ENCODE assay signal across 13 mouse cellular contexts in the genomic region with DNA sequence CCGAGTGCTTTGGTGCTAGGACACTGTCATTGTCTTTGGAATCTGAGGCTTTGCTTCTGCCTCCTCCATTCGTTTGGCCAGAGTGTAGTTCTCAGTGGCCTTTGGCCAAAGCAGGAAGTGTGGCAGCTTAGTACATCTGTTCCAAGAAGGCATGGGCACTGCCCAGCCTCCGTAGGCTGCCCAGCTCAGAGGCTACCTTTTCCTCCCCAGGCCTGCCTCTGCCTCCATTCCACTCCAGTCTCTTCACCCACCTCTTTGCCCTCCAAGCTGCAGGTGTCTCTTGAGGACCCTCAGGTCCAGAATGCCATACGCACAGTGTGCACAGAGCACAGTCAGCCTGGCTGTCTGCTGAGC. TPM values are rescaled to one million over a fixed set of nuclear protein-coding genes. Genes with fewer than 3 reads are reported as not detected.
DNase-seq lines count a peak whose midpoint lies in the region; ATAC-seq and TF ChIP-seq lines count a peak whose summit lies in the region.
"Had no signal": no experiment of that assay in that cellular context is flagged by ENCODE, and none has a peak within 500 bp of the region (broad histone marks: within the 10 kb centered on the region; RNA-seq: fewer than 3 reads in every experiment).

No protein-coding gene starts in this region.

- peaks cover 66% of the 10 kb centered on the region for H3K4me1 ChIP-seq in heart, postnatal 0 days (ENCODE audit: control insufficient read depth, insufficient read depth)
- H3K4me1 ChIP-seq in midbrain, embryonic 10.5 days, result peaks cover 56% of the 10 kb centered on the region
- peaks cover 4% of the 10 kb centered on the region; the same call in 1 of the 2 replicates for H3K4me1 ChIP-seq in midbrain, embryonic 16.5 days (ENCODE audit: control insufficient read depth, insufficient read depth, low read length)
- H3K4me1 ChIP-seq in small intestine, adult 2 months (ENCODE audit: control insufficient read depth, insufficient read depth, insufficient read length, low read length), result peaks cover 4% of the 10 kb centered on the region

- H3K4me2 ChIP-seq in heart, postnatal 0 days (ENCODE audit: low read depth, low read length), result no peak overlapping the region
- H3K4me2 ChIP-seq in midbrain, embryonic 16.5 days (ENCODE audit: low read length), result no peak overlapping the region
- H3K4me2 ChIP-seq: limb, embryonic 13.5 days had no signal

- 51% methylated on average over 4 of the region's 4 CpGs for WGBS in heart, postnatal 0 days
- WGBS in midbrain, embryonic 10.5 days, result 53% methylated on average over 4 of the region's 4 CpGs
- 47% methylated on average over 4 of the region's 4 CpGs for WGBS in midbrain, embryonic 16.5 days
- 55% methylated on average over 4 of the region's 4 CpGs for WGBS in small intestine, adult 2 months

- H3K9me3 ChIP-seq in heart, postnatal 0 days (replicated peaks; ENCODE audit: control insufficient read depth, low read length), result no peaks in the 10 kb centered on the region
- H3K9me3 ChIP-seq in midbrain, embryonic 10.5 days (replicated peaks), result no peaks in the 10 kb centered on the region
- no peaks in the 10 kb centered on the region for H3K9me3 ChIP-seq in midbrain, embryonic 16.5 days (replicated peaks; ENCODE audit: control insufficient read depth, low read length, poor library complexity, severe bottlenecking)
- H3K9me3 ChIP-seq: limb, embryonic 13.5 days had no signal

- H3K9ac ChIP-seq in heart, postnatal 0 days (replicated peaks; ENCODE audit: low read depth, low read length), result no peak overlapping the region
- no peak overlapping the region for H3K9ac ChIP-seq in midbrain, embryonic 16.5 days (ENCODE audit: low read depth, low read length)
- H3K9ac ChIP-seq: limb, embryonic 13.5 days had no signal

- H3K27ac ChIP-seq in heart, postnatal 0 days (ENCODE audit: low read depth), result peak overlapping the region; percentile 90
- peak overlapping the region; percentile 50 for H3K27ac ChIP-seq in midbrain, embryonic 10.5 days (replicated peaks)
- no peak overlapping the region for H3K27ac ChIP-seq in midbrain, embryonic 16.5 days (ENCODE audit: low read length)
- peak overlapping the region; percentile 62 for H3K27ac ChIP-seq in small intestine, adult 2 months (ENCODE audit: insufficient read depth, low read depth, low read length)
- H3K27ac ChIP-seq: limb, embryonic 13.5 days had no signal

- peaks cover 6% of the 10 kb centered on the region; the same call in 1 of the 2 replicates for H3K36me3 ChIP-seq in heart, postnatal 0 days (replicated peaks; ENCODE audit: control insufficient read depth, insufficient read depth, low read length)
- H3K36me3 ChIP-seq in midbrain, embryonic 10.5 days, result peaks cover 33% of the 10 kb centered on the region
- H3K36me3 ChIP-seq in midbrain, embryonic 16.5 days (ENCODE audit: control insufficient read depth, insufficient read depth, low read length), result peaks cover 7% of the 10 kb centered on the region; the same call in 1 of the 2 replicates
- H3K36me3 ChIP-seq in small intestine, adult 2 months (ENCODE audit: control insufficient read depth, insufficient read depth, low read length), result peaks cover 4% of the 10 kb centered on the region; the same call in 1 of the 2 replicates
- H3K36me3 ChIP-seq: limb, embryonic 13.5 days had no signal

- no peak for TF ChIP-seq EP300 in heart, postnatal 0 days (IDR thresholded peaks at IDR 0.05; ENCODE audit: low read depth)

- no peak for TF ChIP-seq POLR2A in small intestine, adult 2 months (IDR thresholded peaks at IDR 0.05; ENCODE audit: low read depth, low read length)

- no peak overlapping the region for H3K4me3 ChIP-seq in heart, postnatal 0 days (ENCODE audit: low read depth, low read length)
- no peak overlapping the region; the same call in 1 of the 2 replicates for H3K4me3 ChIP-seq in midbrain, embryonic 10.5 days
- no peak overlapping the region for H3K4me3 ChIP-seq in midbrain, embryonic 16.5 days (ENCODE audit: low read depth, low read length)
- no peak overlapping the region for H3K4me3 ChIP-seq in small intestine, adult 2 months (ENCODE audit: low read depth, low read length)
- H3K4me3 ChIP-seq: limb, embryonic 13.5 days had no signal

- H3K27me3 ChIP-seq in heart, postnatal 0 days (ENCODE audit: control insufficient read depth, insufficient read depth, low read length), result no peaks in the 10 kb centered on the region
- no peaks in the 10 kb centered on the region; the same call in 1 of the 2 replicates for H3K27me3 ChIP-seq in midbrain, embryonic 10.5 days (ENCODE audit: low read depth, poor library complexity, severe bottlenecking)
- no peaks in the 10 kb centered on the region for H3K27me3 ChIP-seq in midbrain, embryonic 16.5 days (ENCODE audit: control insufficient read depth, insufficient read depth, low read depth, low read length)
- H3K27me3 ChIP-seq in small intestine, adult 2 months (ENCODE audit: control insufficient read depth, insufficient read depth, low read length), result no peaks in the 10 kb centered on the region
- H3K27me3 ChIP-seq: limb, embryonic 13.5 days; Patski had no signal

- no peak for TF ChIP-seq CTCF in heart, postnatal 0 days (IDR thresholded peaks at IDR 0.05; ENCODE audit: low read depth)
- no peak for TF ChIP-seq CTCF in small intestine, adult 2 months (IDR thresholded peaks at IDR 0.05; ENCODE audit: extremely low read depth, insufficient read length, insufficient replicate concordance, low read depth, low read length)

- no peak for ATAC-seq in heart, postnatal 0 days (ENCODE audit: insufficient read depth, low read depth)
- ATAC-seq in midbrain, embryonic 16.5 days, result no peak
- ATAC-seq: Patski had no signal

- peak; percentile 71 for DNase-seq in cerebellum, adult 11-12 months
- DNase-seq in cerebellum, postnatal 36 days, result no peak
- no peak for DNase-seq in heart, postnatal 0 days (ENCODE audit: low spot score)
- no peak for DNase-seq in heart, postnatal 4 days
- DNase-seq in midbrain, embryonic 10.5 days (ENCODE audit: low spot score), result no peak
- no peak for DNase-seq in yolk sac, embryonic 10.5 days (ENCODE audit: low spot score)
- DNase-seq: gastrocnemius, postnatal 36 days; midbrain, embryonic 14.5 days had no signal

RNA-seq across cellular contexts. Expression of gene Gpr153, which starts 9.9 kb away (rescaled TPM):
- 50.8 and 56.4 TPM in 2 replicates for total RNA-seq in heart, postnatal 0 days (2014; rRNA removed; ENCODE audit: low replicate concordance)
- 5.0 TPM in 2 replicates for polyA plus RNA-seq in heart, postnatal 0 days (2015; fragmentation: Nextera tagmentation; extraction: Ambion mirVana)
- total RNA-seq in heart, postnatal 4 days (2021), result 10 to 100 TPM; 30.1 to 30.6 TPM
- polyA plus RNA-seq in midbrain, embryonic 10.5 days (2016; fragmentation: Nextera tagmentation; extraction: Ambion mirVana), result 7.0 and 7.7 TPM in 2 replicates
- polyA plus RNA-seq in midbrain, embryonic 16.5 days (2015; fragmentation: Nextera tagmentation; extraction: Ambion mirVana), result 13.8 and 16.2 TPM in 2 replicates
- 9.4 and 11.6 TPM in 2 replicates for polyA plus RNA-seq in small intestine, adult 2 months (2012; rRNA removed)

RNA-seq across cellular contexts. Expression of gene Hes3, which starts 27.3 kb away (rescaled TPM):
- not detected in 2 replicates for total RNA-seq in heart, postnatal 0 days (2014; rRNA removed; ENCODE audit: low replicate concordance)
- polyA plus RNA-seq in heart, postnatal 0 days (2015; fragmentation: Nextera tagmentation; extraction: Ambion mirVana), result not detected in 2 replicates
- not detected for total RNA-seq in heart, postnatal 4 days (2021)
- polyA plus RNA-seq in midbrain, embryonic 10.5 days (2016; fragmentation: Nextera tagmentation; extraction: Ambion mirVana), result 26.3 and 30.9 TPM in 2 replicates
- polyA plus RNA-seq in midbrain, embryonic 16.5 days (2015; fragmentation: Nextera tagmentation; extraction: Ambion mirVana), result 0.19 and 0.41 TPM in 2 replicates
- not detected in 2 replicates for polyA plus RNA-seq in small intestine, adult 2 months (2012; rRNA removed)
- total RNA-seq: gastrocnemius, postnatal 36 days had no signal
- polyA plus RNA-seq: embryonic facial prominence, embryonic 14.5 days; limb, embryonic 13.5 days had no signal

RNA-seq across cellular contexts. Expression of gene Icmt, which starts 32.9 kb away (rescaled TPM):
- total RNA-seq in heart, postnatal 0 days (2014; rRNA removed; ENCODE audit: low replicate concordance), result 26.1 and 38.0 TPM in 2 replicates
- 12.7 and 15.0 TPM in 2 replicates for polyA plus RNA-seq in heart, postnatal 0 days (2015; fragmentation: Nextera tagmentation; extraction: Ambion mirVana)
- 10 to 100 TPM; 32.1 to 33.3 TPM for total RNA-seq in heart, postnatal 4 days (2021)
- polyA plus RNA-seq in midbrain, embryonic 10.5 days (2016; fragmentation: Nextera tagmentation; extraction: Ambion mirVana), result 26.8 and 27.6 TPM in 2 replicates
- polyA plus RNA-seq in midbrain, embryonic 16.5 days (2015; fragmentation: Nextera tagmentation; extraction: Ambion mirVana), result 20.6 and 20.7 TPM in 2 replicates
- polyA plus RNA-seq in small intestine, adult 2 months (2012; rRNA removed), result 16.5 and 26.5 TPM in 2 replicates

RNA-seq across cellular contexts. Expression of gene Rnf207, which starts 54.6 kb away (rescaled TPM):
- 171 and 226 TPM in 2 replicates for total RNA-seq in heart, postnatal 0 days (2014; rRNA removed; ENCODE audit: low replicate concordance)
- polyA plus RNA-seq in heart, postnatal 0 days (2015; fragmentation: Nextera tagmentation; extraction: Ambion mirVana), result 109 and 115 TPM in 2 replicates
- 100 to 1,000 TPM; 105 to 116 TPM for total RNA-seq in heart, postnatal 4 days (2021)
- polyA plus RNA-seq in midbrain, embryonic 10.5 days (2016; fragmentation: Nextera tagmentation; extraction: Ambion mirVana), result 1.5 and 2.4 TPM in 2 replicates
- 6.4 and 9.5 TPM in 2 replicates for polyA plus RNA-seq in midbrain, embryonic 16.5 days (2015; fragmentation: Nextera tagmentation; extraction: Ambion mirVana)
- 2.1 and 3.7 TPM in 2 replicates for polyA plus RNA-seq in small intestine, adult 2 months (2012; rRNA removed)
- total RNA-seq: gastrocnemius, postnatal 36 days had no signal

Comparison
In these comparisons a context has a peak if more than half of its experiments do, and no peak if none do; other contexts are left out.
1. RNA of gene Hes3, which starts 27.3 kb away (polyA plus RNA-seq): 26.3 to 30.9 TPM in midbrain, embryonic 10.5 days; 0.19 to 0.41 TPM in midbrain, embryonic 16.5 days, not detected in heart, postnatal 0 days and not detected in small intestine, adult 2 months; every median in the first group is over 10 times any median in the second.